Mouse (Mus musculus): ENCODE results near the gene Pitx1. TPM values are rescaled to one million over a fixed set of nuclear protein-coding genes. Genes with fewer than 3 reads are reported as not detected.

Pitx1 gene
- polyA plus RNA-seq, 1 experiment from 2014 or later: not detected

DNA sequence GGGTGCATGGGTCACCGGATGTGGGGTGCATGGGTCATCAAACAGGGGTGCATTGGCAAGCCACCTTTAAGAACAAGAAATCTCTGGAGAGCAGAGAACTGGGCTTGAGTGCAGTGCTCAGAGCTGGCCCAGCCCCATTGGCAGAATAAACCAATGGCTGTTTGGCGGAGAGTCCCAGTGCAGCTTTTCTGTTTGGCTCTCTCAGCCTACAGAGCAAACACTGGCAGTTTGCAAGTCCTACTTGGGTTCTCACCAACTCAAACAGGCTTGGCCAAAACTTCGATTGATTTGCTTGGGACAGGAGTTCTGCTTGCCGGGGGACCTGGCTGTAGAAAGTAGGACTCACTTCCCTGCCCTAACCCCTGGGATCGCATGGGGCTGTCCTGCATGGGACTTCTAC lies 25.0 kb downstream of the Pitx1 start:
- Histone ChIP-seq H3K4me1 (no peaks in the 10 kb centered on the region), H3K36me3 (no peaks in the 10 kb centered on the region), H3K4me3 (no peak overlapping the region), H3K27ac (replicated peaks) (no peak overlapping the region), H3K4me2 (replicated peaks) (no peak overlapping the region), H3K9ac (replicated peaks) (no peak overlapping the region), H3K27me3 (no peaks in the 10 kb centered on the region), H3K9me3 (no peaks in the 10 kb centered on the region)
- ATAC-seq (replicated peaks): no peak
- WGBS: 75% methylated on average over 5 of the region's 5 CpGs

DNA sequence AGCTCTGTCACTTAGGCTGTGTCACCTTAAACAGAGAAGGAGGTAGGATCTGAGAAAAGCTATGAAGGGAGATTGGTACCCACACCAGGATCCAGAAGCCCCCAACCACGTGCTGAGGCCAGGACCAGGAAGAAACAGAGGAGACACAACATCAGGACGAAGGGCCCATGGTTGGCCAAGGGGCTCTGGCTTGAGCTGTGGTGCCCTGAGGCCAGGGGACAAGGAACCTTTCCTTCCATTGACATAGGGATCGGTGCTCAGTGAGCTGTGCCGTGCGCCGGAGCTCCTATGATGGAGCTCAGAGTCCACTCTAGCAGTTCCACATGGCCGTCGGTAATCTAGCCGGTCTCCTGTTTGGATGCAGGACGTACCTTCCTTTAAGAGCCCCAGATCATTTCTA lies 26.3 kb downstream of the Pitx1 start:
- ATAC-seq (replicated peaks): no peak
- Histone ChIP-seq H3K4me2 (replicated peaks) (no peak overlapping the region), H3K4me1 (no peaks in the 10 kb centered on the region), H3K4me3 (no peak overlapping the region), H3K9me3 (no peaks in the 10 kb centered on the region), H3K9ac (replicated peaks) (no peak overlapping the region), H3K27me3 (no peaks in the 10 kb centered on the region), H3K27ac (replicated peaks) (no peak overlapping the region), H3K36me3 (no peaks in the 10 kb centered on the region)
- WGBS: 92% methylated on average over 10 of the region's 10 CpGs

DNA sequence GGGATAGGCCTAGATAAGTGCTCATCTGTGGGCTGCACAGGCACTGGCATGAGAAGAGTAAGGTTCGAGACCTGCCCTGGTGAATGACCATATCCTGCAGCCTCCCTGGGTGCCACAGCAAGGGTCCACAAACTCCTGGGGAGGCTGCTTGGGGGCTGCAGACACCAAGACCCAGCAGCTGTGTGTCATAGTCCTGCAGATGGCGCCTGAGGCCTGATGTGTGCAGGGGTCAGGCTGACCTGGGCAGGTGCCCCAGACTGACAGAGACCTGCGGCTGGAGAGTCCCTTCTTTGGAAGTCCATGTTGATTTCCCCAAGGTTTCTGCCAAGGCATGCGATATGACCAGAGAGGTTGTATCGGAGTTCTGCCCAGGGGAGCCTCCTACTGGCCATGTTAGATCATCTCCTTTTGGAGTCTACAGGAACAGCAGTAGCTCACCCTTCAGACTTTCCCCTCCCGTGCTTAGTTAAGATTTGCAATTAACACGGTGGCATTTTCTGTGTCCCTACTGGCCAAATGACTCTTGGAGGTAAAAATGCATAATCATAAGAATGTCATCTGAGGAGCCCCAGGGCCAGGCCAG lies 26.9 kb downstream of the Pitx1 start:
- 80% methylated on average over 7 of the region's 7 CpGs for WGBS
- Histone ChIP-seq H3K4me1 (no peaks in the 10 kb centered on the region), H3K9ac (replicated peaks) (no peak overlapping the region), H3K36me3 (no peaks in the 10 kb centered on the region), H3K4me3 (no peak overlapping the region), H3K27ac (replicated peaks) (no peak overlapping the region), H3K4me2 (replicated peaks) (no peak overlapping the region), H3K9me3 (no peaks in the 10 kb centered on the region), H3K27me3 (no peaks in the 10 kb centered on the region)
- no peak for ATAC-seq (replicated peaks)

DNA sequence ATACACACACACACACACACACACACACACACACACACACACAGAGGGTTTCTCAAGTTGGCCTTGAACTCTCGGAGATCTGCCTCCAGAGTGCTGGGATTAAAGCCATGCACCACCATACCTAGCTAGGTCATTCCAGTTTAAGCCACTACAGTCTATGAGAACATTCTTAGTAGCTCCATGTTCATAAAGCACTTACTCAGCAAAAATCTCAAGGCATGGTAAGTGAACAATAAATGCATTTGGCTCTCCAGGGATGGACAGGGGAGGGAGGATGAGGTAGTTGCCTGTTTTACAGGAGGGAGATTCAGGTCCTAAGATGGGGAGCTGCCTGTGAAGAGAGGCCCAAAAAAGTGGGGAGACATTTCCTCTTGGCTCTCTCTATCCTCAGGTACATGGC lies 32.0 kb downstream of the Pitx1 start:
- H3K9me3 ChIP-seq: no peaks in the 10 kb centered on the region
- no peaks in the 10 kb centered on the region for H3K4me1 ChIP-seq
- no peak overlapping the region for H3K27ac ChIP-seq (replicated peaks)
- no peak for ATAC-seq (replicated peaks)
- H3K9ac ChIP-seq (replicated peaks): no peak overlapping the region
- no peaks in the 10 kb centered on the region for H3K27me3 ChIP-seq
- no peak overlapping the region for H3K4me3 ChIP-seq
- H3K4me2 ChIP-seq (replicated peaks): no peak overlapping the region
- no peaks in the 10 kb centered on the region for H3K36me3 ChIP-seq
- WGBS: 88% methylated on average over 1 of the region's 1 CpGs

DNA sequence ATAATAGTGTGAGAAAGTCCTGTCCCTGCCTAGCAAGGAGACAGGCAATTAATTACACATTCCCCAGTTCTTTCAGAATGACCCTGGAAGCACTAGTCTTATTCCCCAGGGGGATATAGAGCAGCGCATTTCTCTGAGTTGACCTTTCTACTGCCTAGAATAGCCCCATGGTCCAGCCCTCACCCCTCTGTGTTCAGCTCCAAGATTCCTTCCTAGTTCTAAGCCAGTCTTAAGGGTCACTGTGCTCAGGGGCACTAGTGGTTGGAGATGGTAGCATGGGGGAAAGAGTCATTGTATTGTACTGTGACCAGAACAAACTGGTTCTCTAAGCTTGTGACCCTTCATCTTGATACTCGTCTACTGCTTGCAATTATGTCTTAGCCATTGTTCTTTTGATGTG lies 34.7 kb downstream of the Pitx1 start:
- Histone ChIP-seq H3K4me1 (no peaks in the 10 kb centered on the region), H3K4me3 (no peak overlapping the region), H3K36me3 (no peaks in the 10 kb centered on the region), H3K27ac (replicated peaks) (no peak overlapping the region), H3K27me3 (no peaks in the 10 kb centered on the region), H3K9me3 (no peaks in the 10 kb centered on the region), H3K4me2 (replicated peaks) (no peak overlapping the region), H3K9ac (replicated peaks) (no peak overlapping the region)
- ATAC-seq (replicated peaks): no peak
- 61% methylated on average over 2 of the region's 2 CpGs for WGBS

DNA sequence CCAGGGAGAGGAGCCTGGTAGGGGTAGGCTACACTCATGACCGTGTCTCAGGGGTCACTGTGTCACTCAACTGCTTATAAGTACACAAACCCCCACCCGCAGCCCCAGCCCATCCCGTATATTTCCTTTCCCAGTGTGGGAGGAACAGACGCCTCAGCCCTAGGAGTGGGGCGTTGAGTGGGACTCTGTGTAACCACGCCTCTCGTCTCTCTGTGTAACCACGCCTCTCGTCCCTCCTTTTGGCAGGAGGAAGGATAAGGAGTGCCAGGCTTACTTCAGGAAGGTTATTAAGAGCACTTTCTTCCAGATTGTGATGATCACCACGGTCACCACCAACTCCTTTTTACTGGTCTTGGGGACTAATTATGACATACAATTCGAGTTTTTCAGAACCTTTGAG lies 49.9 kb downstream of the Pitx1 start:
- Histone ChIP-seq H3K4me3 (no peak overlapping the region), H3K4me1 (no peaks in the 10 kb centered on the region), H3K27ac (replicated peaks) (no peak overlapping the region), H3K4me2 (replicated peaks) (no peak overlapping the region), H3K9ac (replicated peaks) (no peak overlapping the region), H3K36me3 (no peaks in the 10 kb centered on the region), H3K9me3 (no peaks in the 10 kb centered on the region), H3K27me3 (no peaks in the 10 kb centered on the region)
- no peak for ATAC-seq (replicated peaks)
- WGBS: 72% methylated on average over 11 of the region's 11 CpGs

DNA sequence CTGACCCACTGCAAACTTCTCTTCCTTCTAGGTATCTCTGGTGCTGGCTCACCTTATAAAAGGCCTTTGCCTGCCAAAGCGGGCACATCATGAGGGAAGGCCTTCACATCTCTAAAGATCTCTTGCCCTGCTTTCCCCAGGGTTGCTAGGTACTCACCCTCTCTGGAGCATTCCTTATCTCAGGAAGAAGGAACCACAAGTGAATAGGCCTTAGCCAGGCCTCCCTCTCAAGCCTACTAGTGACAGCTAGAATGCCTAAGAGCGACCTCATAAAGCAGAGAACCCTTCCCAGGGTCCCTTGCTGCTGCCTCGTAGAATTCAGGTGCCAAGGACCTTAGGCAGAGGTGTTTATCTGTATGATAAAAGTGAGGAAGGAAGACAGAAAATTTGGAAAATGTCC lies 51.7 kb downstream of the Pitx1 start, which contains the start of gene Catsper3:
Gene Catsper3 (plus strand): TSS at position 301 of the 400 bp plus-strand sequence.
- no peaks in the 10 kb centered on the region for H3K36me3 ChIP-seq
- no peak within 1 kb of the TSS for H3K27ac ChIP-seq (replicated peaks)
- H3K9me3 ChIP-seq: no peaks in the 10 kb centered on the region
- no peaks in the 10 kb centered on the region for H3K27me3 ChIP-seq
- H3K4me2 ChIP-seq (replicated peaks): no peak within 1 kb of the TSS
- H3K4me1 ChIP-seq: no peaks in the 10 kb centered on the region
- 89% methylated on average over 3 of the region's 3 CpGs for WGBS
- no peak for ATAC-seq (replicated peaks)
- H3K9ac ChIP-seq (replicated peaks): no peak within 1 kb of the TSS
- H3K4me3 ChIP-seq: no peak within 1 kb of the TSS

DNA sequence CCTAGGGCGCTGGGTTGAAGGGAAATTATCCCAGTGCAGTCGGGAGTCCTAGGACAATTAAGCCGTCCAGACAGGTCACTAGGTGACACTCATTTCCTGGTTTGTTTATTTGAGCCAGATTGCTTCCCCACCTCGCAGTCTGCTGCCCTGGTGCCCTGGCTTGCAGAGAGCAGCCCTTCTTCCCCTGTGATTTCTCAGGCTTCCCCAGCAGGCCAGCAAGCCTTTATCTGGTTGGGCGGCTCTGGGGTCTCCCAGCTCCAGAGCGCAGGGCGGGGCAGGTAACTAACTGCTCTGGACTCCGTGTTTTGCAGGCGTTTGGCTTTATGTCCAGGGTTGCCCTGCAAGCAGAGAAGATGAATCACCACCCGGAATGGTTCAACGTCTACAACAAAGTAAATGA lies 60.9 kb downstream of the Pitx1 start:
- no peaks in the 10 kb centered on the region for H3K27me3 ChIP-seq
- H3K9ac ChIP-seq (replicated peaks): no peak overlapping the region
- H3K27ac ChIP-seq (replicated peaks): no peak overlapping the region
- no peaks in the 10 kb centered on the region for H3K4me1 ChIP-seq
- WGBS: 71% methylated on average over 11 of the region's 11 CpGs
- no peaks in the 10 kb centered on the region for H3K9me3 ChIP-seq
- H3K4me2 ChIP-seq (replicated peaks): no peak overlapping the region
- no peak overlapping the region for H3K4me3 ChIP-seq
- H3K36me3 ChIP-seq: no peaks in the 10 kb centered on the region
- no peak for ATAC-seq (replicated peaks)

Other genes starting within 250 kb of the Pitx1 start
- gene B4galt7, start 236.3 kb downstream of the Pitx1 start, polyA plus RNA-seq (2015; fragmentation: Nextera tagmentation; extraction: Ambion mirVana): 36.2 and 39.0 TPM in 2 replicates
- gene Caml, start 213.2 kb downstream of the Pitx1 start, polyA plus RNA-seq (2015; fragmentation: Nextera tagmentation; extraction: Ambion mirVana): 97.2 and 97.4 TPM in 2 replicates
- 33.8 TPM in 2 replicates for gene Ddx46, start 201.2 kb downstream of the Pitx1 start, polyA plus RNA-seq (2015; fragmentation: Nextera tagmentation; extraction: Ambion mirVana)
- 70.6 and 70.8 TPM in 2 replicates for gene B230219D22Rik, start 143.1 kb downstream of the Pitx1 start, polyA plus RNA-seq (2015; fragmentation: Nextera tagmentation; extraction: Ambion mirVana)
- 119 and 121 TPM in 2 replicates for gene Txndc15, start 121.5 kb downstream of the Pitx1 start, polyA plus RNA-seq (2015; fragmentation: Nextera tagmentation; extraction: Ambion mirVana)
- 18.4 and 21.0 TPM in 2 replicates for gene Pcbd2, start 108.8 kb downstream of the Pitx1 start, polyA plus RNA-seq (2015; fragmentation: Nextera tagmentation; extraction: Ambion mirVana)
- not detected in 2 replicates for gene Catsper3, start 51.6 kb downstream of the Pitx1 start, polyA plus RNA-seq (2015; fragmentation: Nextera tagmentation; extraction: Ambion mirVana)

Measured in forebrain, embryonic 15.5 days (tissue).